Mouse (Mus musculus): Measurements from ENCODE around the gene Gm13889. TPM values are rescaled to one million over a fixed set of nuclear protein-coding genes. Genes with fewer than 3 reads are reported as not detected.

Gene Gm13889
- 2.7 and 3.3 TPM in 2 replicates for polyA plus RNA-seq (2015; fragmentation: Nextera tagmentation; extraction: Ambion mirVana)

DNA sequence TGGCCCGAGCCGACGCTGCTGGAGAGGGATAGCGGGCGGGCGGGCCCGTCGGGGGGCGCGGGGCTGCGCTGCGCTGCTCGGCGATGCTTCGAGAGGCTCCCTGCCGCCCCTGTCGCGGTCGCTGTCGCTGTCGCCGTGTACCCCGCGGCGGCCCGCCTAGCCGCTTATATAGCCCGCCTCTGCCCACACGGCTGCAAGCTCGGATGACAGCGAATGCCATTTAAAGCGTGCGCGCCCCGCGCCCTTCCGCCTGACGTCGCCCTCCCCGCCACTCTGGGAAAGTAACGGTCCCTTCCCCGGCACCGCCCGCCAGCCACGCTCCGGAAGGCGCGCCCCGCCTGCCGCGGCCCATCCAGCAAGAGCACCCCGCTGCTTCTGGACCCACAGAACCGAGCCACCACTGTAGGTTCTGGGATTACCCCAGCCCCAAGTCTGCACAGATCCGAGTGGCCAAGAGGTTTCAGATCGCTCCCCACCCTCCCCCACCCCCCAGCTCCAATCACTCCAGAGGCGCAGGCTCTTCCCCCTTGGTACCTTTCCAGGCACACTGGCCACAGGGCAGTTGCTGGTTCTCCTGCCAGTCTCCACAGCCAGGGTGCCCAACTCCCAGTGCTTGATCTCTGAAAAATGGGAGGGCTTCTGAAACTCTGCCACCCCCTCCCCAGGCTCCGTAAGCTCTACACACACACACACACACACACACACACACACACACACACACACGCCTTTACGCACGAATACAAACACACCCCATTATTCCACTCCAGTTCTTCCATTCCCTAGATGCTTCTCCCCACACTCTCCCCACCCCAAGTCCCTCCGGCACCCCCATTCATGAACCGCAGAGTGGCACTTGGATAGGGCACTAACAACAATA, at the start of gene Gm13889:
Gene Gm13889, minus strand, starts transcription at position 294 of the 877 bp plus-strand sequence.
- peak; percentile 19 for DNase-seq (ENCODE audit: low spot score)

GRCm38 (mm10) chr2:94002331-94002730, 45.3 kb upstream of the Gm13889 start:
- DNase-seq (ENCODE audit: low spot score) = peak; percentile 71

DNA sequence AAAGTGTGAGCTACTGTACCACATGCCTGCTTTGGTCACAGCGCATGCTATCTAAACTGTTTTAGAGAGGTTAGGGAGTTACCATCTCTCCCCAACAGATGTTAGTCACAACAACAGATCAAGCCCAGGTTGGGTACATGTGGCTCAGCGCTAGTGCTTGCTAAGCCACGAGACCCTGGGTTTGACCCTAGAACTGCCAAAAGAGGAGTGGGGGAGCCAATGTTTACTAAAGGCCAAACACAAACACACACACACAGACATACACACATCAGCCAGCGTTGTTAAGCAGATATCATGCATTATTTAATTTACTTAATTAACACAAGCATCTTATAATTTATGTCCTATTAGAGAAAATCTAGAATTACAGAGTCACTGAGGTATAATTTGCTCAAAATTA, 44.9 kb upstream of the Gm13889 start:
- no peak for DNase-seq (ENCODE audit: low spot score)

GRCm38 (mm10) chr2:94001411-94001810, 44.4 kb upstream of the Gm13889 start:
- DNase-seq (ENCODE audit: low spot score) = no peak

DNA sequence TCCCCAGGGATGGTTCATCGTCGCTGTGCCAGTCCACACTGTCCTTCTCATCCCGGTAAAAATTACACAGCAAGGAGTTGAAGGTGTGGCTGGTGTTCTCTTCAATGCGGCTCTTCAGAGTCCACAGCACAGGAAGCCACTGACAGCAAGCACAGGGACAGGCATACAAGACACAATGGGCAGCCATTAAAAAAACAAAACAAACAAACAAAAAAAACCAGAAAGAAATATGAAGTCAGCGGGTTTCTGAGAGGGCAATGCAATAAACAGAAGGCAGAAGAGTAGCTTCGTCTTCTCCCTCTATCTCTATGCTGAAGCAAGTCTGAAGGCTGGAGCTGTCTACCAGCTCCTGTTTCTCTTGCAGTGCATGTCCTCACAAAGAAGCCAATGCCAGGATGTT, 39.3 kb upstream of the Gm13889 start, which contains the start of gene Gm27027:
Gene Gm27027, minus strand, starts transcription at position 101 of the 400 bp plus-strand sequence.
- no peak for DNase-seq (ENCODE audit: low spot score)

GRCm38 (mm10) chr2:93992810-93993209, 35.8 kb upstream of the Gm13889 start:
- DNase-seq (ENCODE audit: low spot score) = no peak

DNA sequence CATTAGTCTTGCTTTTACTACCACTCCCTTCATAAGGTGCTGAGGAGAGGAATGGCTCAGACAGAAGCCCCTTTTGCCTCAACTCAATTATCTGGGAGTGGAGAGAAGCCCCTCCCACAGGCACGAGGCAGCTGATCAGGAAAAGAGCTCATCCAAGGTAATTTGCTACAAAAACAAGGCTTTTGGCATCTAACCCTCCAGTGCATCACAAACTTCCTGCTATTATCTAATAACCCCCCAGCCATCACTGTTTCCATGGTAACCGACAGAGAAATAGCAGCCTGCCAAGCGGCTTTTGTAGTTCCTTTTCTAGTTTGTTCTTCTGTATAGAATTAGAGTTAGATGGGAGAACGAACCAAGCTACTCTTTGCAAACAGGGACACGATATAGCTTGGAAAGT, 35.3 kb upstream of the Gm13889 start:
- no peak for DNase-seq (ENCODE audit: low spot score)

GRCm38 (mm10) chr2:93991336-93991735, 34.3 kb upstream of the Gm13889 start:
- no peak for DNase-seq (ENCODE audit: low spot score)

DNA sequence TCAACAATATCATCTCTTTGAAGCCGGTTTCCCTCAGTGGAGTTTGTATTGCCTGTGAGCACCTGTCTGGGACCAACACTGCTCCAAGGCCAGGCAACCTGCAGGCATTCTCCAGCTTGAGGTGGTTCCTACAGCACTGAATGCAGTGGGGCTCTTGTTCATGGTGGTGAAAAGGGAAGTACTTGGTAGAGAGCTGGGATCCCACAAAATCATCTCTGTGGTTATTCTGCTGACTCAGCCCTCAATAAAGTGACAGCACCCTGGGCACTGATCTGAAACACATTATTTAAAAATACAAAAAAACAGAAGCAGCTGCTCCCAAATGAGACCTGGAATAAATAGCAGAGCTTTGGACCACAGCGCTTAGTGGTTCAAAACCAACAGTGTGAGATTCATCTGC, 31.4 kb upstream of the Gm13889 start:
- DNase-seq (ENCODE audit: low spot score) = no peak

DNA sequence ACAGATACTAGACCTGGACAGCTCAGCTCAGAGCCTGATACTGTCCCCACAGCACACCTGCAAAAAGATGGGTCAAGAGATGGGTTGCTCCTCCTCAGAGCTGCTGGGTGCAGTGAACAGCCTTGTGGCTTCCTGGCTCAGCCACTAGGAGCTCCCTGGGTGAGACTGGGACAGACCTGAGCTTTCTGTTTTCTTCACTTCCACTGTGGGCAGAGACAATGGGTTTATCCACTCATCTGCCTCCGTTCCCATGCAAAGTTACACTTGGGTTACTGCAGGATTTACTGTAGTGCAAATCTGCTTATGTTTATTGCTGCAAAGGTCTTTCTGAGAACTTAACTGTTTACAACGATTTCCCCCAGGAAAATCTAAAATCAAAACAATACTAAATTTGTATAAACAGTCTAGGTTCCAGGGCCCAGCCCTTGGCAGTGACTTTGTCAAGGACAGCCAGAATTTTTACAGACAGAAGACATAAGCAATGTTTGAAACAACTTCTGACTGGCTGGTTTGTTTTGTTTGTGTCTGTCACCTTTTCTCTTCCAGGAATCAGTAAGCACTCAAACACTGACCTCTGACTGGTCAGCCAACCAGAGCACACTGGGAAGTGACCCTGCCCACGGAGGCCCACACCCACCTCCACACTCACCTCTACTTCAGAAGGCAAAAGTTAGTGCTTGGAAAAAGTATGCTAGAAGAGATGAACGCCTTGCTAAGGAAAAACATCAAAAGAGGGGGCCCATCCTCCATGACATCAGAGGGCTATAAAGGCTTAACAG, 25.6 kb upstream of the Gm13889 start:
- no peak for DNase-seq (ENCODE audit: low spot score)

- no peak for DNase-seq (ENCODE audit: low spot score)
Measured at GRCm38 (mm10) chr2:93979249-93980120, 22.5 kb upstream of the Gm13889 start.

DNA sequence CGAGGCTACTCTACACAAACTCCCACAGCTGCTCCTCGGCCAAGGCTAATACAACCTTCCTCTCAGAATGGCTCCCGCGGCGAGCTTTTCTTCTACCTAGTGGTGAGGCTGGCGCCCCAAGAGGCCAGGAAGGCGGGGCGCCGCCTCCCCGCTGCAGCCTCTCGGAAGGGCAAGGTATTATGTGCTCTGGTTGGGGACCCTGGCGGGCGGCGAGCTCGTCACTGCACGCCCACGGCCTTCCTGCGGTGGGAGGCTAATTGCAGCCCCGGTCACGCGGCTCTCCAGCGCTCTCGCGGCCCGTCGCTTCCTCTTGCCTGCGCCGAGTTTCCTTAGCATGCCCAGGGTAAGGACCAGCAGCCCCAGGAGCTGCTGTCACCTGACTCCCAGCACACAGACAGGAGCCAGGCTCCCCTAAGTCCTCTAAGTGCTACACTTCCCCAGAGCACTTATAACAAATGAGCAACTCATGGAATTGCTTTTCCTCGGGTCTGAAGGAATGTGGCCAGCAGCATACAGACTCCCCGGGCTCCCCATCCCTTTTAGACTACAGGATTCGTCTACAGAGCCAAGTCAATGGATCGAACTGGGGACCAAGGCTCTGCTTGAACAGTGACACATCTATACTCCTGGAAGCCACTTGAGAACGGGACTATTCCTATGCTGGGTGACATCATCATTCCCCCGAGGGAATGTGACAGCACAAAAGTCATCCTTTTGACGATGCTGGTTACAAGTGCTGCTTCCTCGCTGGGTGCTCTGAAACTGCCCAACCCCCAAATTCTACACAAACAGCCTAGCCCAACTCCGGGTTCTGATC, 19.6 kb upstream of the Gm13889 start:
- peak; percentile 39 for DNase-seq (ENCODE audit: low spot score)

DNA sequence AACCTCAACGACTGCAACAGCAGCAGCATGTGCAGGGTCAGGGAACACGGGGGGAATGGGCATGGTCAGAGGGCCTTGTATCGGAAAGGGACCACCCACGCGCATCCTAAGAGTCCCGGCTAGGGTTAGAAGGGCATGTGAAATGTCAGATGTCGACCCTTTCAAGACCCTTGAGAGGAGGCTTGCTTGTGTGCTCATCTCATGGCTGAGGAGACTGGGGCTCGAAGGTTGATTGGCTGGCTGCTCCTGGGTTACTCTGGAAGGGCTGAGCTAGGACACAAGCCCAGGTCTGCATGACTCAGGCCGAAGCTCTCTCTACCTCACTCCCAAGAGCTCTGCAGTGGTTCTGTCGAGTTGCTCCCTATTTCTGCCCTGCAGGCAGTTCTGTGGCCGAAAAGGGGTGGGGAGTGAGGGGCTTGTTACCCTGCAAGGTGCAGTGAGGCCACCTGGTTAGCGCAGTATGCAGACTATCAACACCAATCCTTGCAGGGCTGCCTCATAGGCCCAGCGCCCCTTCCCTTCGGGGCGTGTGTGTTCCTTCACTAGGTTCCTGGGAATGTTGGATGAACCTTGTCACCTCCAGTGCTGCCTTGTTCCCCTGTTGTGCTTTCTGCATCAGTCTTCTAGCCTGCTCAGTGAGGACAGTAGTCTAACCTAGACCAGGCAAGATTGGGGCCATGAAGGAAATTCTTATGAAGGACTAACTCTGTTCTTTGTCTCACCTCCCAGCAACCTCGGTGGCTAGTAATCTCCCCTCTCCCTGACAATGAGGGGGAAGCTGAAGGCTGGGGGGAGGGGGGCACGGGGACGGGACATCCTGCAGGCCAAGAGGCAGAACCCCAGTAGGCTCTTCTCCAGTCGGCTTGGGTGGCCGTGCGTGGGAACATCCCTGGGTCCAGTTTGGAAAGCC, 18.8 kb upstream of the Gm13889 start:
- no peak for DNase-seq (ENCODE audit: low spot score)

GRCm38 (mm10) chr2:93975041-93975440, 18.0 kb upstream of the Gm13889 start:
- no peak for DNase-seq (ENCODE audit: low spot score)

GRCm38 (mm10) chr2:93971647-93972046, 14.6 kb upstream of the Gm13889 start:
- no peak for DNase-seq (ENCODE audit: low spot score)

GRCm38 (mm10) chr2:93964494-93965160, 7.6 kb upstream of the Gm13889 start:
- DNase-seq (ENCODE audit: low spot score) = no peak

DNA sequence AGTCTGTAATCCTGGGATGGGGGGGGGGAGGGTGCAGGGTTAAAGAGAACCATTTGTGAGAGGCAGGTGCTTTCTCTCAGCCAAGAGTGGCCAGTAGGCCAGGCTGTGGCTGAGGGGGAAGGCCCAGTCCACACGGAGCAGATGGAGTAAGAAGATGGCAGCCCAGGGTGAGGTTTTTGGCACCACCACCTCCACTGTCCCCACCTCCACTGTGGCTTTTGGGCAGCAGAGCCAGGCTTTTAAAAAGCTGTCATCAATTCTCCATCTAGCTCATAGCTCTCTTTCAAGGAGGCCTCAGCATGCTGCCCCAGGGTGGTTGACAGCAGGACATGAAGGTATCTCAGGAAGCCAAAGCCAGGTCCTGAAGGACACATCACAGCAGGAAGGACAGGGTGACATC, 6.8 kb upstream of the Gm13889 start:
- DNase-seq (ENCODE audit: low spot score) = no peak

GRCm38 (mm10) chr2:93961716-93962115, 4.7 kb upstream of the Gm13889 start:
- no peak for DNase-seq (ENCODE audit: low spot score)

GRCm38 (mm10) chr2:93959346-93959745, 2.3 kb upstream of the Gm13889 start:
- no peak for DNase-seq (ENCODE audit: low spot score)
